8 mouse cellular contexts compared by ENCODE assay signal in the genomic region with DNA sequence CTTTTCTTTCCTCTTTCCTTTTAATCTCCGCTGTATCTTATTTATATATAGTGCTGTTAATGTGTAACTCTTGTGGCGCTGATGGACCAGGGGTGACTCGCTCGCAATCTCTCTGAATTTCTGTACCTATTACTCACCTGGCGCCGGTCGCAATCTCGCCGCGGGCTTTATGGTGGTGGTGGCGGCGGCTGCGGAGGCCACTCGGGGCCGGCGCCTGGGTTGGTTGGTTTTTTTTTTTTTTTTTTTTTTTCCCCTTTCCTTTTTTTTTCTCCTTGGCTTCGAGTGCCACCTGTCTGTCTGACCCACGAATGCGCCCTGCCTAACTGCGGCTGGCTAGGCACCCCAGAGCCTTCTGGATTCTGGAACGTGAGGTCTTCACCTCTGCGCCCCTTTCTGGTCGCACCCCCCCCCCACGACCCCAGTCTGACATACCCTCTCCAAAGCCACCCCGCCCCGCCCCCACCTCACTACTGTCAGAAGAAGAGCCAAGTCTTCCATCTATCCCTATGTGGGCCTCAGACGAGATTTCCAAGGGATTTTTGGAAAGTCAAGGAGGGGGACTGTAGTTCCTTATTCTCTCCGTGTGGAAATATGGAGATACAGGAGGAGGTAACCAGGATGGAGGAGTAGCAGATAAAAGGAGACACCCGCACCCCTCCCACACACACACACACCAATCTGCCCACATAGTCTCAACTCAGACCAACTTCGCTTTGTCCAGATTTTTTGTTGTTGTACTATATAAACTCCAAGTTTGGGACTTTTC. TPM values are rescaled to one million over a fixed set of nuclear protein-coding genes. Genes with fewer than 3 reads are reported as not detected.
A peak's percentile ranks its signal among the peaks of the same experiment; 100 is the strongest.
DNase-seq lines count a peak whose midpoint lies in the region; ATAC-seq lines count a peak whose summit lies in the region.

No protein-coding gene starts in this region.

- 0 out of 2 replicates have a peak overlapping the region, but pooled peaks have one; percentile 2 for H3K27ac ChIP-seq in heart, embryonic 13.5 days (replicated peaks)
- no peak overlapping the region for H3K27ac ChIP-seq in limb, embryonic 15.5 days

- no peaks in the 10 kb centered on the region for H3K36me3 ChIP-seq in heart, embryonic 13.5 days
- no peaks in the 10 kb centered on the region for H3K36me3 ChIP-seq in limb, embryonic 15.5 days

- peak overlapping the region; percentile 70 for H3K4me2 ChIP-seq in heart, embryonic 13.5 days
- H3K4me2 ChIP-seq in limb, embryonic 15.5 days: peak overlapping the region; percentile 50

- no peak for ATAC-seq in heart, embryonic 13.5 days (ENCODE audit: extremely low read depth, insufficient number of reproducible peaks, low FRiP score, low TSS enrichment)
- ATAC-seq in limb, embryonic 15.5 days (ENCODE audit: insufficient number of reproducible peaks, low FRiP score, low TSS enrichment, low read depth): no peak

- DNase-seq in cerebellum, postnatal 14 days: peak; percentile 32 to 57
- DNase-seq in cerebellum, adult 9-11 months: no peak
- peak; percentile 57 to 63 for DNase-seq in adrenal gland, adult 18-20 months (ENCODE audit: low spot score in 2 of 2)
- DNase-seq in retina, embryonic 14.5 days (ENCODE audit: low spot score): peak; percentile 76
- no peak for DNase-seq in cerebellum, adult 9-10 months
- no peak for DNase-seq in thymus, postnatal 10 days (ENCODE audit: low spot score in 2 of 2)

- H3K4me1 ChIP-seq in heart, embryonic 13.5 days: peaks cover 24% of the 10 kb centered on the region
- peaks cover 46% of the 10 kb centered on the region for H3K4me1 ChIP-seq in limb, embryonic 15.5 days

- peak overlapping the region; percentile 46 for H3K4me3 ChIP-seq in heart, embryonic 13.5 days
- peak overlapping the region; percentile 34 for H3K4me3 ChIP-seq in limb, embryonic 15.5 days

- H3K27me3 ChIP-seq in heart, embryonic 13.5 days (replicated peaks): peaks cover 97% of the 10 kb centered on the region
- peaks cover 84% of the 10 kb centered on the region for H3K27me3 ChIP-seq in limb, embryonic 15.5 days

- H3K9ac ChIP-seq in heart, embryonic 13.5 days: peak overlapping the region; percentile 69
- no peak overlapping the region for H3K9ac ChIP-seq in limb, embryonic 15.5 days

- 1% methylated on average over 30 of the region's 30 CpGs for WGBS in heart, embryonic 13.5 days
- 2% methylated on average over 30 of the region's 30 CpGs for WGBS in limb, embryonic 15.5 days

- no peaks in the 10 kb centered on the region for H3K9me3 ChIP-seq in heart, embryonic 13.5 days
- no peaks in the 10 kb centered on the region for H3K9me3 ChIP-seq in limb, embryonic 15.5 days

RNA-seq across cellular contexts. Expression of gene Tbx3, which starts 15.9 kb away (rescaled TPM):
- 100 to 1,000 TPM; 298 to 307 TPM for total RNA-seq in adrenal gland, adult 18-20 months (2021)
- polyA plus RNA-seq in heart, embryonic 13.5 days (2015; fragmentation: Nextera tagmentation; extraction: Ambion mirVana): 9.4 and 12.8 TPM in 2 replicates
- polyA plus RNA-seq in limb, embryonic 15.5 days (2015; fragmentation: Nextera tagmentation; extraction: Ambion mirVana): 20.8 and 23.5 TPM in 2 replicates

Comparison
In these comparisons a context has a peak if more than half of its experiments do, and no peak if none do; other contexts are left out.
1. DNase-seq: peak in cerebellum, postnatal 14 days (2 of 2), adrenal gland, adult 18-20 months (2 of 2) and retina, embryonic 14.5 days (single experiment); none in cerebellum, adult 9-11 months (single experiment), cerebellum, adult 9-10 months (single experiment) and thymus, postnatal 10 days (0 of 2).